ENCODE assay signal across 10 mouse cellular contexts in the genomic region with DNA sequence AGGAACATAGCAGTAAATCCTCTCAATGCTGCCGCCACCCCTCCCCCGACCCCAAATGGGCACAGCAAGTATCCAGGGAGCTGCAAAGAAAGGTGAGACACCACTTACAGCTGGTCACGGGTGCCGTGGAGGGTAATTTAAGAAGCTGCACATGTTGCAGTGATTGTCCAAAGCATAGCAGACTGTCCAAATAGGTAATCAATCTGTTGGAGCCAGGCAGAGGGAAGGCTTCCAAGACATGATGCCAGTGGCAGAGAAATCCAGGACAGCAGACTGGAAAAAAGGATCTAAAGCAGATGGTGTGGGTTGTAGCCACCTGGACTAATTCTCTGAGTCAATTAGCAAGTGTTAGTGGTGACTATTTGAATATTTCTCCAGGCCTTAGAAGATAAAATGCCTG.
A peak's percentile ranks its signal among the peaks of the same experiment; 100 is the strongest.
DNase-seq lines count a peak whose midpoint lies in the region; ATAC-seq lines count a peak whose summit lies in the region.
"Had no signal": no experiment of that assay in that cellular context is flagged by ENCODE, and none has a peak within 500 bp of the region (broad histone marks: within the 10 kb centered on the region; RNA-seq: fewer than 3 reads in every experiment).

No protein-coding gene starts in this region.

- no peaks in the 10 kb centered on the region for H3K27me3 ChIP-seq in forebrain, embryonic 14.5 days (replicated peaks; ENCODE audit: control insufficient read depth, insufficient read depth, low read length)
- H3K27me3 ChIP-seq in forebrain, embryonic 11.5 days (ENCODE audit: control insufficient read depth, insufficient read depth, low read length), result no peaks in the 10 kb centered on the region
- H3K27me3 ChIP-seq in kidney, embryonic 14.5 days (ENCODE audit: control insufficient read depth, insufficient read depth, low read length), result no peaks in the 10 kb centered on the region
- H3K27me3 ChIP-seq: Patski had no signal

- H3K4me3 ChIP-seq in forebrain, embryonic 14.5 days (ENCODE audit: low read depth, low read length), result no peak overlapping the region
- no peak overlapping the region for H3K4me3 ChIP-seq in forebrain, embryonic 11.5 days (ENCODE audit: low read depth, low read length)
- H3K4me3 ChIP-seq in kidney, embryonic 14.5 days (ENCODE audit: low read length), result no peak overlapping the region

- H3K36me3 ChIP-seq in forebrain, embryonic 14.5 days (ENCODE audit: control insufficient read depth, insufficient read depth, low read length), result no peaks in the 10 kb centered on the region
- no peaks in the 10 kb centered on the region for H3K36me3 ChIP-seq in forebrain, embryonic 11.5 days (ENCODE audit: control insufficient read depth, insufficient read depth, low read length)
- H3K36me3 ChIP-seq in kidney, embryonic 14.5 days (ENCODE audit: control insufficient read depth, insufficient read depth, low read length), result no peaks in the 10 kb centered on the region

- no peak overlapping the region for H3K9ac ChIP-seq in forebrain, embryonic 14.5 days (ENCODE audit: low read length)
- H3K9ac ChIP-seq in forebrain, embryonic 11.5 days (ENCODE audit: low read length), result no peak overlapping the region
- H3K9ac ChIP-seq in kidney, embryonic 14.5 days (ENCODE audit: low read depth, low read length), result no peak overlapping the region

- no peaks in the 10 kb centered on the region for H3K4me1 ChIP-seq in forebrain, embryonic 14.5 days (ENCODE audit: control insufficient read depth, insufficient read depth, low read length)
- no peaks in the 10 kb centered on the region for H3K4me1 ChIP-seq in forebrain, embryonic 11.5 days (replicated peaks; ENCODE audit: control insufficient read depth, insufficient read depth, low read length)
- H3K4me1 ChIP-seq in kidney, embryonic 14.5 days (ENCODE audit: control insufficient read depth, insufficient read depth, low read length), result no peaks in the 10 kb centered on the region

- ATAC-seq in forebrain, embryonic 14.5 days, result peak; percentile 88
- no peak for ATAC-seq in forebrain, embryonic 11.5 days (replicated peaks; ENCODE audit: low FRiP score)
- ATAC-seq in kidney, embryonic 14.5 days (ENCODE audit: low FRiP score, low TSS enrichment), result no peak
- ATAC-seq: Patski had no signal

- WGBS in forebrain, embryonic 14.5 days, result 65% methylated on average over 4 of the region's 4 CpGs
- WGBS in forebrain, embryonic 11.5 days, result 74% methylated on average over 4 of the region's 4 CpGs
- 29% methylated on average over 4 of the region's 4 CpGs for WGBS in kidney, embryonic 14.5 days

- H3K27ac ChIP-seq in forebrain, embryonic 14.5 days (ENCODE audit: low read depth, low read length), result no peak overlapping the region
- H3K27ac ChIP-seq in forebrain, embryonic 11.5 days (ENCODE audit: low read depth, low read length), result no peak overlapping the region
- no peak overlapping the region for H3K27ac ChIP-seq in kidney, embryonic 14.5 days (ENCODE audit: low read depth, low read length)

- DNase-seq in forebrain, embryonic 14.5 days (ENCODE audit: low spot score), result peak; percentile 62
- no peak for DNase-seq in forebrain, embryonic 11.5 days (ENCODE audit: low spot score)
- peak; percentile 94 for DNase-seq in brain, adult 2 months (ENCODE audit: low read depth, low spot score)
- DNase-seq in embryo, embryonic 9.5 days (ENCODE audit: extremely low spot score), result peak; percentile 4
- DNase-seq in layer of hippocampus, postnatal 14 days (ENCODE audit: low spot score in 2 of 2), result peak; percentile 45 to 78
- DNase-seq in thymus, postnatal 0 days (ENCODE audit: low spot score), result no peak
- no peak for DNase-seq in lung, postnatal 14 days
- DNase-seq: lung, postnatal 36 days had no signal

- no peak overlapping the region for H3K4me2 ChIP-seq in forebrain, embryonic 14.5 days (ENCODE audit: low read length)
- H3K4me2 ChIP-seq in forebrain, embryonic 11.5 days (ENCODE audit: low read depth, low read length, severe bottlenecking), result no peak overlapping the region
- H3K4me2 ChIP-seq in kidney, embryonic 14.5 days (replicated peaks; ENCODE audit: low read depth, low read length), result no peak overlapping the region

- H3K9me3 ChIP-seq in forebrain, embryonic 14.5 days (replicated peaks; ENCODE audit: control insufficient read depth, low read length), result no peaks in the 10 kb centered on the region
- no peaks in the 10 kb centered on the region for H3K9me3 ChIP-seq in forebrain, embryonic 11.5 days (ENCODE audit: control insufficient read depth, low read length)
- no peaks in the 10 kb centered on the region for H3K9me3 ChIP-seq in kidney, embryonic 14.5 days (ENCODE audit: control insufficient read depth, low read length)

Comparison
In these comparisons a context has a peak if more than half of its experiments do, and no peak if none do; other contexts are left out.
1. DNase-seq: peak in forebrain, embryonic 14.5 days (single experiment), brain, adult 2 months (single experiment), embryo, embryonic 9.5 days (single experiment) and layer of hippocampus, postnatal 14 days (2 of 2); none in forebrain, embryonic 11.5 days (single experiment), thymus, postnatal 0 days (single experiment) and lung, postnatal 14 days (single experiment).